Mouse (Mus musculus): ENCODE data around the gene Wipi1. TPM values are rescaled to one million over a fixed set of nuclear protein-coding genes. Genes with fewer than 3 reads are reported as not detected.

Wipi1 gene
- polyA plus RNA-seq, 2 experiments = 36.9 to 37.5 TPM

- ATAC-seq (ENCODE audit: low FRiP score, low read depth) (no peak), DNase-seq (ENCODE audit: low spot score) (no peak)
- TF ChIP-seq POLR2A (IDR thresholded peaks at IDR 0.05; ENCODE audit: borderline replicate concordance, extremely low read depth, insufficient read depth, insufficient read length) = no peak
- Histone ChIP-seq H3K27ac (replicated peaks; ENCODE audit: low read depth, low read length) (no peak overlapping the region), H3K9me3 (ENCODE audit: control insufficient read depth, low read length) (no peaks in the 10 kb centered on the region), H3K27me3 (ENCODE audit: control insufficient read depth, insufficient read depth, low read length) (no peaks in the 10 kb centered on the region), H3K4me1 (ENCODE audit: control insufficient read depth, insufficient read depth, low read length) (peaks cover 9% of the 10 kb centered on the region), H3K36me3 (ENCODE audit: control insufficient read depth, insufficient read depth, low read length) (no peaks in the 10 kb centered on the region), H3K4me3 (replicated peaks; ENCODE audit: low read length) (no peak overlapping the region), H3K9ac (ENCODE audit: low read depth, low read length, severe bottlenecking) (no peak overlapping the region), H3K4me2 (replicated peaks; ENCODE audit: low read depth, low read length, severe bottlenecking) (no peak overlapping the region)
- 79% methylated on average over 12 of the region's 12 CpGs for WGBS
These were observed 52.5 kb downstream of the Wipi1 start for GRCm38 (mm10) chr11:109559241-109559640.

GRCm38 (mm10) chr11:109557419-109557818 is 54.3 kb downstream of the Wipi1 start:
- WGBS = 80% methylated on average over 11 of the region's 11 CpGs
- no peaks in the 10 kb centered on the region for H3K9me3 ChIP-seq (ENCODE audit: control insufficient read depth, low read length)
- no peak overlapping the region for H3K4me2 ChIP-seq (replicated peaks; ENCODE audit: low read depth, low read length, severe bottlenecking)
- no peaks in the 10 kb centered on the region for H3K36me3 ChIP-seq (ENCODE audit: control insufficient read depth, insufficient read depth, low read length)
- ATAC-seq (ENCODE audit: low FRiP score, low read depth) = no peak
- no peak for DNase-seq (ENCODE audit: low spot score)
- H3K27me3 ChIP-seq (ENCODE audit: control insufficient read depth, insufficient read depth, low read length) = no peaks in the 10 kb centered on the region
- no peak overlapping the region for H3K27ac ChIP-seq (replicated peaks; ENCODE audit: low read depth, low read length)
- H3K4me3 ChIP-seq (replicated peaks; ENCODE audit: low read length) = no peak overlapping the region
- no peak overlapping the region for H3K9ac ChIP-seq (ENCODE audit: low read depth, low read length, severe bottlenecking)
- TF ChIP-seq POLR2A (IDR thresholded peaks at IDR 0.05; ENCODE audit: borderline replicate concordance, extremely low read depth, insufficient read depth, insufficient read length) = no peak
- H3K4me1 ChIP-seq (ENCODE audit: control insufficient read depth, insufficient read depth, low read length) = peaks cover 9% of the 10 kb centered on the region

GRCm38 (mm10) chr11:109556130-109556529 is 55.6 kb downstream of the Wipi1 start:
- Histone ChIP-seq H3K9me3 (ENCODE audit: control insufficient read depth, low read length) (no peaks in the 10 kb centered on the region), H3K27ac (replicated peaks; ENCODE audit: low read depth, low read length) (no peak overlapping the region), H3K4me2 (replicated peaks; ENCODE audit: low read depth, low read length, severe bottlenecking) (no peak overlapping the region), H3K4me1 (ENCODE audit: control insufficient read depth, insufficient read depth, low read length) (peaks cover 2% of the 10 kb centered on the region; the same call in 1 of the 2 replicates), H3K9ac (ENCODE audit: low read depth, low read length, severe bottlenecking) (no peak overlapping the region), H3K4me3 (replicated peaks; ENCODE audit: low read length) (no peak overlapping the region), H3K27me3 (ENCODE audit: control insufficient read depth, insufficient read depth, low read length) (no peaks in the 10 kb centered on the region), H3K36me3 (ENCODE audit: control insufficient read depth, insufficient read depth, low read length) (no peaks in the 10 kb centered on the region)
- DNase-seq (ENCODE audit: low spot score) = no peak
- WGBS = 92% methylated on average over 6 of the region's 6 CpGs
- ATAC-seq (ENCODE audit: low FRiP score, low read depth) = no peak
- TF ChIP-seq POLR2A (IDR thresholded peaks at IDR 0.05; ENCODE audit: borderline replicate concordance, extremely low read depth, insufficient read depth, insufficient read length) = no peak

- DNase-seq (ENCODE audit: low spot score) (peak; percentile 49), ATAC-seq (ENCODE audit: low FRiP score, low read depth) (no peak)
- no peaks in the 10 kb centered on the region for H3K9me3 ChIP-seq (ENCODE audit: control insufficient read depth, low read length)
- H3K27me3 ChIP-seq (ENCODE audit: control insufficient read depth, insufficient read depth, low read length) = no peaks in the 10 kb centered on the region
- no peaks in the 10 kb centered on the region for H3K4me1 ChIP-seq (ENCODE audit: control insufficient read depth, insufficient read depth, low read length)
- H3K9ac ChIP-seq (ENCODE audit: low read depth, low read length, severe bottlenecking) = no peak overlapping the region
- no peak overlapping the region for H3K4me2 ChIP-seq (replicated peaks; ENCODE audit: low read depth, low read length, severe bottlenecking)
- TF ChIP-seq POLR2A (IDR thresholded peaks at IDR 0.05; ENCODE audit: borderline replicate concordance, extremely low read depth, insufficient read depth, insufficient read length) = no peak
- no peak overlapping the region for H3K27ac ChIP-seq (replicated peaks; ENCODE audit: low read depth, low read length)
- no peak overlapping the region for H3K4me3 ChIP-seq (replicated peaks; ENCODE audit: low read length)
- no peaks in the 10 kb centered on the region for H3K36me3 ChIP-seq (ENCODE audit: control insufficient read depth, insufficient read depth, low read length)
- WGBS = 44% methylated on average over 3 of the region's 3 CpGs
These were observed 57.3 kb downstream of the Wipi1 start for GRCm38 (mm10) chr11:109554443-109554842.

GRCm38 (mm10) chr11:109553921-109554320 is 57.8 kb downstream of the Wipi1 start:
- no peaks in the 10 kb centered on the region for H3K36me3 ChIP-seq (ENCODE audit: control insufficient read depth, insufficient read depth, low read length)
- H3K4me2 ChIP-seq (replicated peaks; ENCODE audit: low read depth, low read length, severe bottlenecking) = no peak overlapping the region
- 68% methylated on average over 4 of the region's 4 CpGs for WGBS
- no peak overlapping the region for H3K9ac ChIP-seq (ENCODE audit: low read depth, low read length, severe bottlenecking)
- H3K9me3 ChIP-seq (ENCODE audit: control insufficient read depth, low read length) = no peaks in the 10 kb centered on the region
- no peaks in the 10 kb centered on the region for H3K4me1 ChIP-seq (ENCODE audit: control insufficient read depth, insufficient read depth, low read length)
- no peak for DNase-seq (ENCODE audit: low spot score)
- no peak for TF ChIP-seq POLR2A (IDR thresholded peaks at IDR 0.05; ENCODE audit: borderline replicate concordance, extremely low read depth, insufficient read depth, insufficient read length)
- H3K27me3 ChIP-seq (ENCODE audit: control insufficient read depth, insufficient read depth, low read length) = no peaks in the 10 kb centered on the region
- H3K27ac ChIP-seq (replicated peaks; ENCODE audit: low read depth, low read length) = no peak overlapping the region
- ATAC-seq (ENCODE audit: low FRiP score, low read depth) = no peak
- no peak overlapping the region for H3K4me3 ChIP-seq (replicated peaks; ENCODE audit: low read length)

All from limb, embryonic 14.5 days (tissue).